Mouse (Mus musculus): Measurements from ENCODE around the gene Gm4981.

Gm4981 gene

GRCm38 (mm10) chr10:58223972-58224805 lies 12.3 kb downstream of the Gm4981 start:
- DNase-seq (ENCODE audit: inconsistent age in 2 of 2, low spot score in 1 of 2) = peak; percentile 70 to 78

- DNase-seq (ENCODE audit: inconsistent age in 2 of 2, low spot score in 1 of 2) = peak in 1 of 2 experiments; percentile 36
Measured at GRCm38 (mm10) chr10:58223161-58223560, 13.3 kb downstream of the Gm4981 start.

DNA sequence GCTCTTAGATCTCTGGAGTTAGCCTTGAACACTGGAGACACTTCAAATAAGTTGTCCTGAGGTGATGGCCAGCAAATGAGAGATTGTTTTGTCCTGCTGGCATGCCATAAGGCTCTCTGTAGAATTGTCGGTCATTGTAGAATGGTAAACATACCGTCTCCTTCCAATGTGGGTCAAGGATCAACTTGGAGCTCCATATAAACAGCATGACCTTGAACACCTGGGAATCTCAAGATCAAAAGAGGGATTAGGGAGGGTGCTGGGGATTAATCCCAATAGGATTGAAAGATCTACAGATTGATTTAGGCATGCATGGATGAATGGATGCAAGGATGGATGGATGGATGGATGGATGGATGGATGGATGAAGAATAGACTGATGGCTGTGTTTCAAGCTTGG lies 14.9 kb downstream of the Gm4981 start:
- peak in 1 of 2 experiments; percentile 76 for DNase-seq (ENCODE audit: inconsistent age in 2 of 2, low spot score in 1 of 2)

DNA sequence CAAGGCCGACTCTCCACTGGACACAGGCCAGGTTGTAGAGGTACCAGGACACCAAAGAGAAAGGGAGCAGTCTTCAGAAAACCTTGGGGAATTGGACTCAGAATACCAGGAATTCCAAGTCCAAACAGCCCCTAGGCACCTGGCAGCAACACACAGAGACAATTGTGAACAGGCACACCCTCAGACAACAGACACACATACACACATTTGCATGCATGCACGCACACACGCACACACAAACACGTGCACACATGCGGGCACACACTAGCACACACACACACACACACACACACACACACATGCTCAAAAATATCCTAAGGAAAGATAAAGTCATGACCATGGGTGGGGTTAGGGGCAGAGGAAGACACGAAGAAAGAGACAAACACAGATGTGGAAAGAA lies 15.8 kb downstream of the Gm4981 start:
- DNase-seq (ENCODE audit: inconsistent age in 2 of 2, low spot score in 1 of 2) = peak in 1 of 2 experiments; percentile 26

DNA sequence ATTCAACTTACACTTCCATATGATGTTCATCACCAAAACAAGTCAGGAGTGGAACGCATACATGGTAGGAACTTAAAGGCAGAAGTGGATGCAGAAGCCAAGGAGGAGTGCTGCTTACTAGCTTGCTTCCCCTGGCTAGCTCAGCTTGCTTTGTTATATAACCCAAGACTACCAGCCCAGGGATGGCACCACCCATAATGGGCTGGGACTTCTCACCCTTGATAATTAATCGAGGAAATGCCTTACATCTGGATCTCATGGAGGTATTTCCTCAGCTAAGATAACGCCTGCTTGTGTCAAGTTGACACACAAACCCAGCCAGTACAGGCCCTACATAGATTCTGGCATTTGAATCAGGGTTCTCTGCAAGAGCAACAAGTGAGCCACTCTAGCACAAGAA lies 19.1 kb downstream of the Gm4981 start:
- peak in 1 of 2 experiments; percentile 46 for DNase-seq (ENCODE audit: inconsistent age in 2 of 2, low spot score in 1 of 2)

DNA sequence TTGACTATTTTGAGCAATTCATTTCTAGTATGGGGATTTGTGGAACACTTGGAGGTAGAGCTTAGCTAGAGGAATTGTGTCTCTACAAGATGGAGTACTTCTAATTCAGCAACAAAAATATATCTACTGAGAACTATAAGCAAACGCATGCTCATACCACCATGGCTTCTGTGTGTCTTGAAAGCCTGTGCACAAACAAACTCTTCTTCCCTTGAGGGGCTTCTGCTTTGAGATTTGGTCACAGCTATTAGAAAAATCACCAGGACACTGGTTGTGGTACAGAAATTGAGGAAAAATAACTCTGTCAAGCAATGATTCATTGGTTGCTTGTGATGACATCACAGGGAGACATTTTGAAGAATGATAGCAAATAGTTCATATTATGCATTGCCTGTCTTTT lies 21.1 kb downstream of the Gm4981 start:
- DNase-seq (ENCODE audit: inconsistent age in 2 of 2, low spot score in 1 of 2) = peak in 1 of 2 experiments; percentile 29

DNA sequence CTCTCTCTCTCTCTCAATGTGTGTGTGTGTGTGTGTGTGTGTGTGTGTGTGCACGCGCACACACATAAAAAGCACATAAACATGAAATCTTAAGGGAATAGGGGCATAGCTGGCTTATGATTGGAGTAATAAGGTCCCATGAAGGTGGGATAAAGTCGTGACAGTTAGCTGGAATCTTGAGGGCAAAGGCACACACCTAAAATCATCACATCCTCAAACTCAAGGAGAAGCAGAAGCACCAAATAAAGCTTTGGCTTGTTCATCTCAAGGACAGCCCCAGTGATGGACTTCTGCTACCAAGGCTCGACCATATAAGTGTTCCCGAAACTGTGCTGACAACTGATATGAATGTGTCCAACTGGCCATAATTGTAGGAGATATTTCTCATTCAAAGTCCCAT lies 21.6 kb downstream of the Gm4981 start:
- peak in 1 of 2 experiments; percentile 35 for DNase-seq (ENCODE audit: inconsistent age in 2 of 2, low spot score in 1 of 2)

- DNase-seq (ENCODE audit: inconsistent age in 2 of 2, low spot score in 1 of 2) = no peak
Measured at GRCm38 (mm10) chr10:58214497-58214896, 22.0 kb downstream of the Gm4981 start.

DNA sequence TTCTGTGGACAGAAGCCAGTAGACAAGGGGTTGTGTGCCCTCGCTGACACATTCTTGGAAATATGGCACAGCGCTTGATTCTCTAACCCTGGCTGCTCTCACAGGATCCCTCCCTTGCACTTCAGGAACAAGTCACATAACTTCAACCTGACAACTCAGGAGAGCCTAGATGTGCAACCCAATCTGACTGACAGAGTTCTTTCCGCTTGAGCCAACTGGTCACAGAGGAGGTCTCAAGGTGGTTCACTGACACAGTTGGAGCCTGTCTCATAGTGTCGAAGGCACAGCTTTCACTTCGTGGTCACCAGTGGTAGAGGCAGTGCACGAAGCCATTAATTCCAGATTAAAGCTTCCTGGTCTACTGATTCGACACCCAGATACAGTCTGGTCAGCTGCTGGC lies 24.3 kb downstream of the Gm4981 start:
- DNase-seq (ENCODE audit: inconsistent age in 2 of 2, low spot score in 1 of 2) = peak in 1 of 2 experiments; percentile 30

- peak in 1 of 2 experiments; percentile 35 for DNase-seq (ENCODE audit: inconsistent age in 2 of 2, low spot score in 1 of 2)
Measured at GRCm38 (mm10) chr10:58211213-58211612, 25.3 kb downstream of the Gm4981 start.

DNA sequence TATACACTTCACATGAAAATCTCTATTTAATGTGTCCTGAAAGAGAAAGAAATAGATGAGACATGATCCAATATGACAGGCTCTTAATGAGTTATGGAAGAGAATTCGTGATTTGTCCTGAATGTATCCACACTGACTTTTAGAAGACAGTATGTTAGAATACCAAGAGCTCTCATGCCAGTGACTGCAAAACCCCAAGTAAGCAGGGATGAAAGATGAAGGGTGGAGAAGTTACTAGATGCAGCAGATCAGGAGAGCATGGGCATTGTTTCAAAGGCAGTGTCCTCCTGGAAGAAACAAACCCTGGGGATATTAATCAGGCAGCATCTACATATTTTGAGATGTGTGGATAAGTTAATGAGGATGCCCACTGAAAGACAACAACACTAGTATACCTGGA lies 26.0 kb downstream of the Gm4981 start:
- DNase-seq (ENCODE audit: inconsistent age in 2 of 2, low spot score in 1 of 2) = no peak

GRCm38 (mm10) chr10:58209710-58210467 lies 26.6 kb downstream of the Gm4981 start:
- peak in 1 of 2 experiments; percentile 30 for DNase-seq (ENCODE audit: inconsistent age in 2 of 2, low spot score in 1 of 2)

DNA sequence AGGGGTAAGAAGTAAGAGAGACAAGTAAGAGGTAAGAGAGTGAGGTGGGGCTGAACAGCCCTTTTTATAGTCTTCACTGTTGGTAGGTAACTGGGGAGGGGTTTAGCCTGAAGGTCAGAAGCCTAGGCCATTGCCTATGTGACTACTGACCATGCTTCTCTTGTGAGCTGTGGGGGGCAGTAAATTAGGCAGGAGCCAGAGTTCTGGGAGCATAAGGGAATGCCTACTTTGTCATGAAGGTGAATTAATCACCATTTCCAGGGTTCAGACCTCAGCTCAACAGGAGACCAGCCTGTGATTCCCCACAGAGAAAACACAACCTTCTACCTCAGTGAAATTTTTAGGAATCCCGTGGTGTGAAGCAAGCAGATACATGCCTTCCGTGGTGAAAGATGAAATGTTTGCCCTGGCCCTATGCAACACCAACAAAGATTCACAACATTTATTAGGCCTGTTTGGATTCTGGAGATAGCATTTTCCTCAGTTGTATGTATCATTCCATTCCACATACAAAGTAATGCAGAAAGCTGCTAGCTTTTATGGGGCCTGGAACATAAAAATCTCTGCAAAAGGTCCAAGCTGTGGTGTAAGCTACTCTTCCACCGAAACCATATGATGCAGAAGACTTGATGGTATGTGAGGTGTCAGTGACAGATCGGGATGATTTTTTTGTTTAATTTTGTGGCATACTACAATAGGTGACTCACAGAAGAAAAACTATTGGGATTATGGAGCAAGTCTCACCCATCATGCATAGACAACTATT lies 29.7 kb downstream of the Gm4981 start:
- DNase-seq (ENCODE audit: inconsistent age in 2 of 2, low spot score in 1 of 2) = no peak

- no peak for DNase-seq (ENCODE audit: inconsistent age in 2 of 2, low spot score in 1 of 2)
Measured at GRCm38 (mm10) chr10:58205986-58206385, 30.5 kb downstream of the Gm4981 start.
